Mouse (Mus musculus) liver, embryonic 14.5 days (tissue): ENCODE results near the gene Cdh18.

ENCODE experiments used
- CTCF ChIP-seq: IDR thresholded peaks from 2 replicates; pipeline ENCODE4 v1.5.1; 2016; ENCODE audit warnings: antibody characterized with exemption, low read depth, control low read depth
- EP300 ChIP-seq: IDR thresholded peaks from 2 replicates; pipeline ENCODE4 v1.6.1; 2016; ENCODE audit warnings: antibody characterized with exemption, low read depth

DNA sequence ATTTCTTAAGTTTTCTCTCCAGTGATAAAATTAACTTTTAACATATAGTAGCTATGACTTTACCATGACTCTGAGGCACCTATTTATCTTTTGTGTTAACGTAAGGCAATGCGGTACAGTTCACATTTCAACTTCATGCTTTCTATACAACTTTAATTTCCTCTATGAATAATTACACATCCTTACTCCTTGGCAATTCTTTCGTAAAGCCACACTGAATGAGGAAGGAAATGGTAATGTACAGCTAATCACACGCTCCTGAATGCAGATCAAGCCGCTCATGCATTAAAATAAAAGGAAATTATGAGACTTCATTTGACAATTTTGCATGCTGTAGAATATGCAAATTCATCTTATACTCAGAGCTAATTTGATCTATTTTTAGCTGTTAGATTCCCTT lies 467.9 kb downstream of the Cdh18 start:
- TF ChIP-seq CTCF = no peak
- no peak for TF ChIP-seq EP300
